Mouse (Mus musculus) bone marrow macrophage, adult 2 months (primary cell): ENCODE results near the gene Col26a1.

Source experiments
- CTCF ChIP-seq: IDR thresholded peaks from 2 replicates; pipeline ENCODE4 v1.5.1; 2012; ENCODE audit warnings: low read depth, mild to moderate bottlenecking, low read length, moderate library complexity
- POLR2A ChIP-seq: IDR thresholded peaks from 2 replicates; pipeline ENCODE4 v1.6.1; 2012; ENCODE audit warnings: mild to moderate bottlenecking, low read depth, low read length, borderline replicate concordance

DNA sequence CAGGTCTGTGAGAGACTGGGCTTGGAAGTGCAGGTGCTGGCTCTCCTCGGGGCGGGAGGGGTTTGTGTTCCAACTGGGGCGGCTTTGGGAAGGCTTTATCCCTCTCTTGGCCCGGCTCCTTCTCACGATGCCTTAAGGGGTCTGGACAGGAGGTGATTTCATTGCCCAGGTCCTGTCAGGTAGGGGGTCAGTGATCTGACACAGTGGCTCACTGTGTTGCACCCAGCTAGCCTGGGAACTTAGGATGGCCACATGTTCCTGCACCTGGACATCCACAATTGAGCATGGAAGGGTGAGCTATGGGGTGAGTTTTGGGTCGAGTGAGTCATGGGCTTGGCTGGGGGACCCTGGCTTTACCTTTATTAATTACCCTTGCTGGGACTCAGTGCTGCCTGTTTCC is 144.1 kb downstream of the Col26a1 start:
- no peak for TF ChIP-seq CTCF
- no peak for TF ChIP-seq POLR2A
